Mouse (Mus musculus) heart, embryonic 11.5 days (tissue): ENCODE measurements at regions not wholly inside any gene's neighbourhood (a gene's known extent, or its start where the extent isn't known, plus 50 kb on each side); places are given as distances from the start of the nearest gene placed in this dataset.

Experiments used
- ATAC-seq: fragments of 200-750 bp; cut with Nextera tagmentation; replicated peaks from 2 replicates; pipeline ENCODE4 v1.8.0; 2017; ENCODE audit warnings: moderate library complexity; ENCODE audit not compliant: insufficient number of reproducible peaks, low FRiP score, low TSS enrichment
- H3K27ac ChIP-seq: fragments of 300-500 bp; sonication (generic); 2 replicates; pipeline ENCODE4 v1.5.1; 2014; ENCODE audit warnings: mild to moderate bottlenecking, low read depth, low read length
- H3K27me3 ChIP-seq: fragments of 300-500 bp; sonication (generic); 2 replicates; pipeline ENCODE4 v1.6.1; 2014; ENCODE audit warnings: mild to moderate bottlenecking, low read length, mixed read lengths; ENCODE audit not compliant: control insufficient read depth, insufficient read depth
- H3K36me3 ChIP-seq: fragments of 300-500 bp; sonication (generic); 2 replicates; pipeline ENCODE4 v1.6.1; 2014; ENCODE audit warnings: mild to moderate bottlenecking, low read length, moderate library complexity, mixed read lengths; ENCODE audit not compliant: control insufficient read depth, insufficient read depth
- H3K4me1 ChIP-seq: fragments of 300-500 bp; sonication (generic); 2 replicates; pipeline ENCODE4 v1.6.1; 2014; ENCODE audit warnings: low read length; ENCODE audit not compliant: control insufficient read depth, insufficient read depth
- H3K4me2 ChIP-seq: fragments of 300-500 bp; sonication (generic); 2 replicates; pipeline ENCODE4 v1.6.1; 2014; ENCODE audit warnings: mild to moderate bottlenecking, moderate library complexity
- H3K4me3 ChIP-seq: fragments of 300-500 bp; sonication (generic); 2 replicates; pipeline ENCODE4 v1.5.1; 2014; ENCODE audit warnings: low read depth, low read length
- H3K9ac ChIP-seq: fragments of 300-500 bp; sonication (generic); 2 replicates; pipeline ENCODE4 v1.6.1; 2014; ENCODE audit warnings: mild to moderate bottlenecking, low read depth, low read length, moderate library complexity
- H3K9me3 ChIP-seq: fragments of 300-500 bp; sonication (generic); replicated peaks from 2 replicates; pipeline ENCODE4 v1.6.1; 2016; ENCODE audit warnings: low read length; ENCODE audit not compliant: control insufficient read depth
- WGBS: fragments of 180-500 bp; shearing (Covaris S2); extraction: QIAGEN DNeasy Blood & Tissue Kit; methylation state at CpG from one replicate; pipeline ENCODE4 v1.1.7; 2014; ENCODE audit not compliant: insufficient replicate concordance; 5-methylcytosine and 5-hydroxymethylcytosine counted together

GRCm38 (mm10) chr15:61670556-61670955, 747.7 kb upstream of the A1bg start:
- WGBS = 77% methylated on average over 5 of the region's 5 CpGs
- Histone ChIP-seq H3K9ac (no peak overlapping the region), H3K4me3 (no peak overlapping the region), H3K36me3 (no peaks in the 10 kb centered on the region), H3K27ac (no peak overlapping the region), H3K27me3 (no peaks in the 10 kb centered on the region), H3K4me2 (no peak overlapping the region), H3K4me1 (no peaks in the 10 kb centered on the region), H3K9me3 (no peaks in the 10 kb centered on the region)
- ATAC-seq = no peak

- H3K27me3 ChIP-seq = no peaks in the 10 kb centered on the region
- H3K4me3 ChIP-seq = no peak overlapping the region
- no peak overlapping the region for H3K4me2 ChIP-seq
- no peak overlapping the region for H3K9ac ChIP-seq
- no peak for ATAC-seq
- 56% methylated on average over 3 of the region's 3 CpGs for WGBS
- H3K36me3 ChIP-seq = no peaks in the 10 kb centered on the region
- no peaks in the 10 kb centered on the region for H3K9me3 ChIP-seq
- H3K27ac ChIP-seq = no peak overlapping the region
- H3K4me1 ChIP-seq = no peaks in the 10 kb centered on the region
These were observed 737.8 kb upstream of the A1bg start for GRCm38 (mm10) chr15:61660581-61660980.

GRCm38 (mm10) chr15:61656951-61657350, 734.1 kb upstream of the A1bg start:
- H3K27me3 ChIP-seq = no peaks in the 10 kb centered on the region
- no peaks in the 10 kb centered on the region for H3K36me3 ChIP-seq
- no peaks in the 10 kb centered on the region for H3K9me3 ChIP-seq
- no peak overlapping the region for H3K9ac ChIP-seq
- H3K4me3 ChIP-seq = no peak overlapping the region
- H3K27ac ChIP-seq = no peak overlapping the region
- H3K4me1 ChIP-seq = no peaks in the 10 kb centered on the region
- no peak overlapping the region for H3K4me2 ChIP-seq
- no peak for ATAC-seq

GRCm38 (mm10) chr15:61654846-61655245, 732.0 kb upstream of the A1bg start:
- no peak overlapping the region for H3K4me3 ChIP-seq
- no peaks in the 10 kb centered on the region for H3K9me3 ChIP-seq
- no peaks in the 10 kb centered on the region for H3K27me3 ChIP-seq
- no peak overlapping the region for H3K27ac ChIP-seq
- 78% methylated on average over 1 of the region's 1 CpGs for WGBS
- H3K9ac ChIP-seq = no peak overlapping the region
- no peaks in the 10 kb centered on the region for H3K4me1 ChIP-seq
- H3K4me2 ChIP-seq = no peak overlapping the region
- no peak for ATAC-seq
- H3K36me3 ChIP-seq = no peaks in the 10 kb centered on the region

GRCm38 (mm10) chr15:61653853-61654252, 731.0 kb upstream of the A1bg start:
- WGBS = 70% methylated on average over 1 of the region's 1 CpGs
- H3K9ac ChIP-seq = no peak overlapping the region
- no peaks in the 10 kb centered on the region for H3K4me1 ChIP-seq
- H3K27me3 ChIP-seq = no peaks in the 10 kb centered on the region
- H3K4me3 ChIP-seq = no peak overlapping the region
- no peak overlapping the region for H3K4me2 ChIP-seq
- H3K27ac ChIP-seq = no peak overlapping the region
- H3K9me3 ChIP-seq = no peaks in the 10 kb centered on the region
- ATAC-seq = no peak
- H3K36me3 ChIP-seq = no peaks in the 10 kb centered on the region

- H3K4me2 ChIP-seq = no peak overlapping the region
- no peaks in the 10 kb centered on the region for H3K9me3 ChIP-seq
- 66% methylated on average over 8 of the region's 8 CpGs for WGBS
- H3K36me3 ChIP-seq = no peaks in the 10 kb centered on the region
- no peak for ATAC-seq
- H3K4me3 ChIP-seq = no peak overlapping the region
- no peaks in the 10 kb centered on the region for H3K27me3 ChIP-seq
- H3K27ac ChIP-seq = no peak overlapping the region
- H3K4me1 ChIP-seq = no peaks in the 10 kb centered on the region
- H3K9ac ChIP-seq = no peak overlapping the region
These were observed 696.1 kb upstream of the A1bg start for GRCm38 (mm10) chr15:61618638-61619500.

- no peak overlapping the region for H3K4me2 ChIP-seq
- no peaks in the 10 kb centered on the region for H3K36me3 ChIP-seq
- no peaks in the 10 kb centered on the region for H3K9me3 ChIP-seq
- no peak overlapping the region for H3K9ac ChIP-seq
- ATAC-seq = no peak
- H3K4me3 ChIP-seq = no peak overlapping the region
- no peaks in the 10 kb centered on the region for H3K4me1 ChIP-seq
- 84% methylated on average over 3 of the region's 3 CpGs for WGBS
- H3K27ac ChIP-seq = no peak overlapping the region
- H3K27me3 ChIP-seq = no peaks in the 10 kb centered on the region
These were observed 687.9 kb upstream of the A1bg start for GRCm38 (mm10) chr15:61610662-61611061.

- WGBS = 64% methylated on average over 6 of the region's 6 CpGs
These were observed 686.8 kb upstream of the A1bg start for GRCm38 (mm10) chr15:61609656-61610055.

GRCm38 (mm10) chr15:61608301-61608731, 685.5 kb upstream of the A1bg start:
- H3K9me3 ChIP-seq = no peaks in the 10 kb centered on the region
- H3K4me3 ChIP-seq = no peak overlapping the region
- 60% methylated on average over 6 of the region's 6 CpGs for WGBS
- H3K27me3 ChIP-seq = no peaks in the 10 kb centered on the region
- H3K4me2 ChIP-seq = no peak overlapping the region
- H3K36me3 ChIP-seq = no peaks in the 10 kb centered on the region
- no peaks in the 10 kb centered on the region for H3K4me1 ChIP-seq
- no peak for ATAC-seq
- H3K9ac ChIP-seq = no peak overlapping the region
- no peak overlapping the region for H3K27ac ChIP-seq

More at GRCm38 (mm10) chr15:61609656-61610055, 686.8 kb upstream of the A1bg start:
- Histone ChIP-seq H3K27me3 (no peaks in the 10 kb centered on the region), H3K4me1 (no peaks in the 10 kb centered on the region), H3K27ac (no peak overlapping the region), H3K9ac (no peak overlapping the region), H3K4me3 (no peak overlapping the region), H3K4me2 (no peak overlapping the region), H3K36me3 (no peaks in the 10 kb centered on the region), H3K9me3 (no peaks in the 10 kb centered on the region)
- no peak for ATAC-seq
